Mouse (Mus musculus) cerebellum, adult 2 months (tissue): ENCODE results near the gene Klrc1.
"Not testable (repeated sequence)": the region's sequence is repeated elsewhere in the genome, so short reads cannot be mapped to it uniquely, and the experiment has no call there.

ENCODE experiments used
- CTCF ChIP-seq: fragments of 200-500 bp; IDR thresholded peaks from 2 replicates; pipeline ENCODE4 v1.5.1; 2011; ENCODE audit warnings: low read depth, mild to moderate bottlenecking, control low read depth, low read length, moderate library complexity, borderline replicate concordance; ENCODE audit not compliant: insufficient read depth
- POLR2A ChIP-seq: fragments of 200-500 bp; IDR thresholded peaks from 2 replicates; pipeline ENCODE4 v1.6.1; 2011; ENCODE audit warnings: low read length, control low read depth, borderline replicate concordance; ENCODE audit not compliant: insufficient read depth

DNA sequence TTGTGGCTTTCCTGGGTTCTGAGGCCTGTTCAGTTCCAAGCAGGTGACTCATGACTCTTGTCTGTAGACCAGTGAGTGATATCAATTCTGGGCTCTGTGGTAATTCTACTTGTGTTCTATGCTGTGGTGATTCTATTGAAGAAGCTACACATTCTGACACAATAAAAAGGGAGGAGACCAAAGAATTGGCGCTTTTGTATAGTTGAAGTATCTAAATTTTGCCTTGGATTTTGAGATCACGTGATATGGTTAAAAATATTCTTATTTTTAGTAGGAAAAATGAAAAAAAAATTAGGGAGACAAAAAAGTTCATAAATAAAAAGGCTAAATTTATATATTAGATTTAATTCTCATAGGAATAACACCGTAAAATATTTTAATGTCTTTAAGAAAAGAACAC, 35.5 kb downstream of the Klrc1 start, which contains the start of gene Klrc3:
- not testable (repeated sequence) for TF ChIP-seq POLR2A, CTCF
